Mouse (Mus musculus) lung, adult 18-20 months (tissue): ENCODE results near the gene Unc13c.

Experiments used
- DNase-seq, 2 experiments: peaks; one replicate each; pipeline ENCODE4 v3.0.0; 2022; ENCODE audit warnings: mixed read lengths in 2 of 2

The Unc13c gene

DNA sequence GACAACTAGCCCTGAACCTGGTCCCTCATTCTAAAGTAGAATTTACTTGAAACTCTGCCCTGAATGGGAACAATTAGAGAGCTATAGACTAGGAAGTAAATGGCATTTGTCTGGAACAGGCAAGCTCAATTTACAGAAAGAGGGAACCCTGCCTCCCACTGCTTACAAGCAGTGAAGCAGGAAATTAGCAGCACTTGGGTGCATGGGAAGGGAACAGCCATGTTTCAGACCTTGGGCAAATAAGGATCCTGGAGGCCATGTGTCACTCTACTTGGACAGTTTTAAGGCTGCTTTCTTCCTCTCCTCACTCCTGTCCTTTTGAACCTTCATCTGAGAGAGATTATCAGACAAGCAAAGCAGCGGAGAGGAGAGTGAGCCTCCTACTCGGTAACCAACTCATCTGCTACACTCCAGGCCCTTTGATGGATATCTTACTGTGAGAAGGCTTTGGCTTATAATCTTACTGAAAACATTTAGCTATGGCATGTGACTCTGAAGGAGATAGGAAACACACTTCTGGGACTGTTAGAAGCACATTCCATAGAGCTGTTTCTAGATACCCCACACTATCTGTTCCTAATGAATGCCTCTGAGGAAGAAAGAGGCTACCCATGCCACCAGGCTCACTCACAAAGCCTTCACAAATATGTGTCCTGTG lies 101.2 kb downstream of the Unc13c start:
- DNase-seq: no peak

DNA sequence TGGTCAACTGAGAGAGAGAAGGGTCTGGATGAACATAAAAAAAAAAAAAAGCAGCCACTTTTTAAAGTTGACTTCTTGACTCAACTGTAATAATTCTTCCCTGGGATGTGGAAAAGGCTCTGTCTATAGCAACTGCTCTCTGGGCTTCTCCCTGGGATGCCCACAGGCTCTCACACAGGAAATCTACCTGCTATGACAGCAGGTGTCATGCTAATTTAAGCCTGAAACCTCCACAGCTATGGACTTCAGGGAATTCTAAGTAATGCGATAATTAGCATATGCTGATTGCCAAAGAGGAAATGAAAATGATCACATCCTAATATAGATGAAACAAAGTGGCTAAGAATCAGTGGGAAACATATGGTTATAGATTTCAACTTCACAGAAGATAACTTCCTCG lies 102.1 kb downstream of the Unc13c start:
- DNase-seq: no peak

DNA sequence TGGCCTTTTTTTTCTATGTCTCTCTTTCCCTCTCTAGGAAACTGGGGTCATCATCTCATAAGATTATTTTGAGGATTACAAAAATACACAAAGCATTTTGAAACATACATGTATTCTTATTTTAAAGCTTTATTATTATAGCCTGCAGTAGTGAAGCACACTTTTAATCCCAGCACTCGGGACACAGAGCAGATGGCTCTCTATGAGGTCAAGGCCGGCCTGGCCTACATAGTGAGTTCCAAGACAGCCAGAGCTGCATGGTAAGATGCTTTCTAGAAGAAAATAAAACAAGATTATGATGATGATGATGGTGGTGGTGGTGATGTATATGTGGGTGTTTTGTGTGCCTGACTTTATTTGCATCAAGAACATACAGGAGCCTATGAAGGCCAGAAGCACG lies 109.3 kb downstream of the Unc13c start:
- DNase-seq: no peak

DNA sequence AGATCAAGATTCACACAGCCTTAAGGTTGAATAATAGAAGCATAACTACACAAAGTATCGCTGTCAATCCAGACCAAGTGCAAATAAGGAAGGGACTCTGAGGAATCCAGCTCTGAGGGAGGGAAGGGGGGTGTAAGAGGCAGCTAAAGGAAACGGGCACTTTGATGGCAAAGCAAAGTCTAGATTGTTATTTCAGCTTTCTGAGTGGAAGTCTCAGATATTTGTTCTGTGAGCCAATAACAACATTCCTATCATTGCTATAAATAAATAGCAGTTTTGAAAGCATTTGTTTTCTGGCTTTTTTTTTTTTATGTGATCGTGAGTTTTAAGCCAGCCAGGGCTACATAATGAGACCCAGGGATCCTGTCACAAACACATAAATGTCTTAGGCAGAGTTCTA lies 114.5 kb downstream of the Unc13c start:
- no peak for DNase-seq

DNA sequence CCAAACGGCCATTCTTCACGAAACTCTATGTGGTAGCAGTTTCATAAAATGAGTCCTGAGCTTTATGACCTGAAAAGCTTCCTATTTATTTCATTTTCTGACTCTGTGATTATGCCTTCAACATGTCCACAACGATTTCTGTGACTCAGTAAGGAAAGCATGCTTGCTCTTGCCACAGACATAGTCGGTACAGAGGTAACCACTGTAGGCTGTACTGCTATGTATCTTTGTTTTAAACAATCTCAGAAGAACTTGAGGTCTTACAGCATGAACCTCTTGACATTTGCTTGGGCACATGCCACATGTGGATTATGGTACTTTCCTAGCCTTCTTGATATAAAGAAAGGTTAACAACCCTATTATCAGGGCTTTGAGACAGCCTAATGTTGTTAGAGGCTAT lies 162.1 kb downstream of the Unc13c start:
- DNase-seq: no peak

DNA sequence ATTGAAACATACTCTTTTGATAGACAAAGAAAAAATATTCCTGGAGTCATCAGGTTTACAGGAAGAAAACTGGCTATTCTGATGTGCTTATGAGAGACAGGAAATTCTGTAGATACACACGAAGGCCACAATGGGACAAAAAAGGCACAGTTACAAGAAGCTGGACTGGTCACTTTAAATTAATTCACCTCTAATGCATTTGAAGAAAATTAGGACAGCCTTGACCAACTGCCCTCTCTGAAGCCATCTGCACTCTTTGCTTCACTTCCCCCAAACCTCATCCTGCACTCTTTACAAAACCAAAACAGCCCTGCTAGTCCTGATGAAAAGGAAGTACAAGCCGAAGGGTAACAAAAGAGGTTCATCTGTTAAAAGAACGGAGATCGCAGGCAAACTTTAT lies 194.2 kb downstream of the Unc13c start:
- no peak for DNase-seq

DNA sequence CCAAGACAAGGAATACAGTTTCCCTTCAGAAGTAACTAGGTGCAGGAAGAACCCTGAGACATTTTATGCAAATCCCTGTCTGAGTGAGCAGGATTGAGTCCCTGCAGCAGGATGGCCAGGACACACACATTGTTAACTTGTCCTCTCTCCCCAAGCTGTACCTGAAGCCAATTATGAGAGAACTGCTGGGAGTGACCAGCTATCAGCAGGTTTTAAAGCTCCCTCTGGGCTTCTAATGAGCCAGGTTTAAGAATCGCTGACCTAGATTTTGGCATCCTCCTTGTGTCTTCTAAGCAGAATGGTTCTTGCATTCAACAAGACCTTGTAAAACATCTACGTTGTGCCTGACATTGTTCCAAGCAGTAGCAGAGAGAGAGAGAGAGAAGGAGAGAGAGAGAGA lies 213.6 kb downstream of the Unc13c start:
- DNase-seq: no peak

DNA sequence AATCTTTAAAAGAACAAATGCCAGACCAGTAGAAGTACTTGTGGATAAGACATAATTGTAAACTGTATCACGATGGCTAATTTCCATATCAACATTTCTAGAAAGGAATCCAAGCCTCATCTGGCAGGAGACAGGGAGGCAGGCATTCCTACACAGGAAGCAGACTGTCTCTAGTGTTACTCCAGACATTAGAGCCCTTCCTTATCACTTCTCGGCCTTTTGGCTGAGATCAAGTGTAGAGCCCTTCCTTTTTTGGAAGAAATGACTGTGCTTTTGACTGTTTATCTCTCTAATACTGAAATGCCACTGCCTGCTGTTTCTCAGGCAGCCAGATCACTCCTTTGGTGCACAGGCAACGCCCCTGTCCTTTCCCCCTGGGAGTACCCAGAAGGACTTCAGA lies 215.3 kb downstream of the Unc13c start:
- no peak for DNase-seq

DNA sequence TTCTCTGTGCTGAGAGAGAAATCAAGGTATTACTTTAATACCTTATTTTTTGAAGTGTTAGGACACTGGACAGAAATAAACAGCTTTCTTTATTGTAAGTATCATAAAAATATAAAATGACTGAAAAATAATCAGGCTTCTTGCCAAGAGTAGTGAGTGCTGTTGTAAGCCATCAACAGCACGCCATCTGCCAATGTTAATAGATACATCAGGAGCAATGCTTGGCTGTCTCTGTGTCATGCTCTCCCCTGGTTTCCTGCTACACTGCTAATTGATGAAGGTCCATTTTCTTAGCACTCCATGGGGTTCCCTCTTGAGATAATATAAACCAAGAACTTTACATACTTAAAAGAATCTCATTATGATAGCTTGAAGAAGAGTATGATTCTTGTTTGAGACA lies 217.4 kb downstream of the Unc13c start:
- no peak for DNase-seq

DNA sequence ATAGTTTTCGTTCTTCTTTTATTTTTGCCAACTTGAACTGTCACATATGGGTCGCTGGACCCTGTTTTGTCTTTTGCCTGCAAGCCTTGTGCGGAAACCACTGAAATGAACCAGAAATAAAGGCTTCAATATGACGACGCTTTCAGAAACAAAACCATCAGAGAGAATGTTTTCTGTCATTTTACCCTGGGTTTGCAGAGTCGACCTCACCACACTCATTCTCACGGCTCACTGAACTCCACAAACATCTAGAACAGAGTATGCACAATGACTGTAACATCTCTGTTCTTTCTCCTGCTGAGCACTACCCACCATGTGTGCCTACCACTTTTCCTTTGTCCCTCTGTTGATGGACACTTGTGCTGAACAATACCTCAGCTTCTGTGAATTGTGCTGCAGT lies 234.3 kb downstream of the Unc13c start:
- no peak for DNase-seq

DNA sequence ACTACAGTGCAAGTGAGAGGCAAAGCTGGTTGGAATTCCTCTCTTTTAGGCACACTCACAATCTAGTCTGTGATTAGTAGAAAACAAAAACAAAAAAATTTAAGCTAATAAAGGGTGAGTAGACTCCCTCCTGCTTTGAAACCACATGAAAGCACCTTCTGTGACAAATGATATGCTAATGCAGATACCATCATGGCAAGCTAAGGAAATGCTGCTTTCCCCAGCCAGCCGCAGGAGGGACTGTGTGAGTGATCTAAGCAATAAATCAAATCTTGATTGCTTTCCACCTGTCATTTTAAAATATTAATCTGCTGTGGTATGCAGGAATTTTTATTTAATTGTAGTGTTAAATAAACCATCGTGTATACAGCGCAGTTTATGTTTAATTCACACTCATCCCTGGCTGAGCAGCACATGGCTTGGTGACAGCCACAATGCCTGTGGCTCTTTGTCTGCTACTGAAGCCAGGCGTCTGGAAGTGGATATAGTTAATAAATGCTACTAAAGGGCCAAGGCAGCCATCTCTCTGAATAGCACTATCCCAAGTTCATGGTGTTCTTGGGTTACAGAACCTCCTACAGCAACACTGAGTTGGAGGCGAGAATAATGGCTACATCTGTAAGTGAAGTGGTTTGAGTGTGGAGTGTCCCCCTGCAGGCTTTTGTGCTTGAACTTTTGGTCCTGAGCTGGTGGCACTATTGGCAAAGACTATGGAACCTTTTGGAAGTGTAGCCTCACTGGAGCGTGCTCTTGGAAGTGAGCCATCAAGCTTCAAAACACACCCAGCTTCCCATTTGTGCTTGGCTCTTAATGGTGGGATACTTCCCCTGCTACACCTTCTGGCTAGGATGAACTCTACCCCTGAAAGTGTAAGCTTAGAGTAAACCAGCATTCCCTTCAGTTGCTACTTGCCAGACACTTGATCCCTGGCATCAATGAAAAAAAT lies 242.8 kb downstream of the Unc13c start:
- DNase-seq: no peak

DNA sequence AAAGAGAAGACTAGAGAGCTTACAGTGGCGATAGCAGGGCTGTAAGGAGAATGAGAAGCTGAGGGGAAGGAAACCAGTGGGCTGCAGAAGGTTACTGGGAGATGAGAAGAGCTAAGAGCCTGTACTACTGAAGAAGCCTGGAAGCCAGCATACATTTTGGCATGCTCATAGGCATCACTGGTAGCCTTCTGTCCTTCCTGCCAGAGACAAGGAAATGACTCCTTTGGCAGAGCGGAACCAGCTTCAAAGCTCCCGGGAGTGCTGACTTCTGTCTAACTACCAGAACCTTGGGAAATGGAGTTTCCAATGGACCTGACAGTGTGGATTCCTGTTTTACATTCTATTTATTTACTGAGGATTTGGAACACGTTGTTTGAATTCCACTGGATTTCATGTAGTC lies 244.0 kb downstream of the Unc13c start:
- no peak for DNase-seq

DNA sequence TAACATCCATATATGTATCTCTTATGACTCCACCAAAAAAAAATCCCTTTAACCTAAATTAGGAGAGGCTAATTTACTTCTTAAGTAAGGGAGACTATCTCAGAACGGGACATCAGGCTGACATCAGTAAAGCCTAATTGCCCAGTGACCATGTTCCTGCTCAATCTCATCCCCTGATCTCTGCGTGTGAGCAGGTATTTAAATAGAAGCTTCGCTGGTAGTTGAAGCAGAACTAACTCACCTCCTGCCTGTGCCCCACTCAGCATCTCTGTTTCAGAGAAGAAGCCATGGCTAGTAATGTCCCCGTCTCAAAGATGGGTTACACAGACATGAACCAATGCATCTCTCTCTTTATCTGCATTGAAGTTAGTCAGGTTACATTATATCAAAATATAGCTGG lies 255.3 kb downstream of the Unc13c start:
- no peak for DNase-seq

DNA sequence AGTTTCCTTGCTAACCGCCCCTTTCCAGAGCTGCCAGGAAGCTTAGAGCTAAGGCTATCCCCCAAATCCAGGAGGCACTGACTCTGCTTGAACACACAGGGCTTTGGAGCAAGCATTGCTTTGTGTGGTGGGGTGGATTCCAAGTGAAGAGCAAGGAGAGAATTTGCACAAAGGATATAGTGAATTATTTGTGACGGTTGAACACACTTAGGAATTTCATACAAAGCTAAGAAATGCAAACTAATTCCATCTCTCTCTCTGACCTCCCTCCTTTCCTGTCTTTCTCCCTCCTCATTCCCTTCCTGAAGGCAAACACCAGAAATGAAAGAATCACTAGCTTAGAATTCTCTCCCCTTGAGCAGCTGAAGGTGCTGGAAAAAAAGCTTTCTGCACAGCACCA lies 271.7 kb downstream of the Unc13c start:
- no peak for DNase-seq

DNA sequence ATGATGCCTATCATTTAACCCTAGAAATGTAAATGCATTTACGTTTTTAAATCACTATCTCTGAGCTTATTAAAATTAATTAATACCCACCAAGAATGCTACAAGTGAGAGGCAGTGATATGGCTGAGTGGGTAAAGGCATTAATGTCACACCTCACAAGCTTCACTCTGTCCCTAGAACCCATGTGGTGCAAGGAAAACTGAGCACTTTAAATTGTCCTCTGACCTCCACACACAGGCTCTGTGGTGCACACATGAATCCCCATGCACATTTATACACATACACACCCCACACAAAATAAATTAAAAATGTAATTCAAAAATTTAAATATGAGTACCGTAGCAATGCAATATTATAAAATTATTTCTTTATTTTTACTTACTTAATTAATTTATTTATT lies 287.2 kb downstream of the Unc13c start:
- no peak for DNase-seq

DNA sequence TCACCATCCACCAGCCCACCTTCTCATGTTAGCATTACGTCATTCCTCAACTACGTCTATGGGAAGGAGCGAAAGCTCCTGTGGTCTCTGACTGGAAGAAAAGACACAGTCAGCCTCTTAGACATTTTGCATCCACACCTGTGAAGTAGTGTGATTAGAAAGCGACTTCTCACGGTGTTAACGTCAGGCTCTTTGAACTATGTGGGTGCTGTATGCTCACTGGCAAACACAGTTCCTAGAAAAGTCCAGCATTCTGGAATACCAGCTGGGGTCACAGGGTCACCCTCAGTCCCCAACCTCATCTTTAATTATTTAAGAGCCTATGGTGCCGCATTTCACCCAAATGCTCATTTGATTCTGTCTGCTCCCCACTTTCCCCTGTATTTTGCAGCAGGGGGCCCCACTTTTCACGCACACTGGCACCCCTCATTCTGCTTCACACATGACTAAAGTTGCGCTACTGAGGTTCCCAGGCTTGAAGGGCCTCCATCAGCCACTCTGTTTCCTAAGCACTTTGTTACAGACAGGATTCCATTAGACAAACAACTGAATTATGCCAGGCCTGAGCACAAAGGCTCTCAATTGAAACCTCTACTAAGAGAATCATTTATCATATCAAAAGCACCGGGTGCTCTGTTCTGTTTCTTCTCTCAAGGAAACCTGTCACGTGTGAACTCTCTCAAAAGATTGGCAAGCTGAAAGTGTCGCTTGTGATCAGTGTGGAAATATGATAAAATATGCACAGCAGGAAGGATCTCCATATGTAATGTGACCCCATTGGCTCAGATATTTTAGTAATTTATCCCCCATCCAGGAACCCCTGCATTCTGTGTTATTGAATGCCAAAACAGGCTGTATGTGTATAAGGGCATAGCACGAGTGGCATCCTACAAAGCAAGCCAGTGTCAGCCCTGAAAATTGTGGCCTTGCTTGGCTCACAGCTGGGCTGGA lies 287.9 kb downstream of the Unc13c start:
- DNase-seq: no peak

DNA sequence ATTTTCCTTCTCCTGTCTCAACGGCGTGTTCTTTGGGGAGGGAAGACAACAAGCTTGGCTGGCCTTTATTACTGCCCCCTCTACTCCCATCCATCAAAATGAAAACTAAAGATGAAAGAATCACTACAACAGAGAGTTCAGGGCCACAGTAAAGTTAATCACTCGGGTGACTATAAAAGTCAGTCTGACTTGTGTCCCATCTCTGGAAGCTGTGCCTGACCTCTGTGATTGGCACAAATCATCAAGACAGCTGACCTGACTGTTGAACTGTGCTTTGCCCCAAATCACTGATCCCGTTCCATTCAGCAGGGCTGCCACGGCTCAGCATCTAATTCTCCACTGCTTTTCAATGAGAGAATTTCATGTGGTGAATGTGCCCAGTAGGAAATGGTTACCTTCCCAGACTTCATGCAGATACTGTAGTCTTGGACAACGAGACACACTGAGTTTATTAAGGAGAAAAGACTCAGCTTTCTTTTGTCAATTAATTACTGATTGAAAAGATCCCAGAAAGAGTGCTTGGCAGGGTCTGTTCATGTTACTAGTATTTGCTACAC lies 297.0 kb downstream of the Unc13c start:
- no peak for DNase-seq

DNA sequence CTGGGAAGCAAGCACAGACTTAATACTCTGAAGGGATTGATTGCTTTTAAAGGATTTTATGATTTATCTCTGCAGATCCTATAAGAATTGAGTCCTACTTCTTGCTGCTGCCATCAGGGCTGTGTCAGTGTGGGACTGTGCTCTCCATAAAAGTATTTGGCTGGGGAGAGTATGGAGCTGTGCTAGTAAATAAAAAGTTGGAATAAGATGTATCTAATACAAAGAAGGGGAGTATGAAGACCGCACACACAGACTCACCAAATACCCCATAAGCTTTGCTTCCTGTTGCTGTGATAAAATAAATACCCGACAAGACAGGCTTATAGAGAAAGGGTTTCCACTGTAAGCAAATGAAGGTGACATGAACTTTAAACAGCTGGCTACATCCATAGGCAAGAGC lies 298.7 kb downstream of the Unc13c start:
- DNase-seq: no peak

DNA sequence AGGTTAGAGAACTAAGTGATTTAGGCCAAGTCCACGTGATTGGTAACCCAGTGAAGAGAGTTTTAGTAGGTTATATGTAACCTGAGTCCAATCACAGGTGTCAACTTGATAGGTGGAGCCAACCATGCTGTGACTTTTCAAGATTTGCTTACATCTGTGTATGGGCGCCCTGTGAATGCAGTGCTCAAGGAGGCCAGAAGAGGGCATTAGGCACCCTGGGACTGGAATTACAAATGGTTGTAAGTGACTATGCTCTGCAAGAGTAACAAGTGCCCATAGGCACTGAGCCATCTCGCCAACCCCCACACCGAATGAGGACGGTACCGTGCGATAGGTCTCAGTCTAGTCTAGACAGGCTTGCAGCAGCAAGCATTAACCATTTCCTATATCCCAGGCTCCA lies 305.9 kb downstream of the Unc13c start:
- DNase-seq: no peak

DNA sequence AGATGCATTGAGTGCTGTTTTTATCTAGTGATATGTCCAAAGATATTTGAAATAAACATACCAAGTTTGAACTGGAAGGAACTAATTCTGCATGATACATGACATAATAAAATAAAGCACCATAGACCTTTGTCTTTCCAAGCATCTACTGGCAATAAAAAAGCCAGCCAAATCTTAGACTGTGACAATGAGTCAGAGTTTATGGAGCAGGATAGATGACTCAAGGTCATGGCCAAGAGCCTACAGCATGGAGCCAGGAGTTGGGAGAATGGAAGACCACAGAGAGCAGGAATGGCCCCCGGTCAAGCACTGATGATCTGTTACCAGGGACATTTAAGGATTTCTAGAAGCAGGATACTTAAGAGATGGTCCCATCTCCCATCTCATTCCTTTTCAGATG lies 319.7 kb downstream of the Unc13c start:
- DNase-seq: no peak

DNA sequence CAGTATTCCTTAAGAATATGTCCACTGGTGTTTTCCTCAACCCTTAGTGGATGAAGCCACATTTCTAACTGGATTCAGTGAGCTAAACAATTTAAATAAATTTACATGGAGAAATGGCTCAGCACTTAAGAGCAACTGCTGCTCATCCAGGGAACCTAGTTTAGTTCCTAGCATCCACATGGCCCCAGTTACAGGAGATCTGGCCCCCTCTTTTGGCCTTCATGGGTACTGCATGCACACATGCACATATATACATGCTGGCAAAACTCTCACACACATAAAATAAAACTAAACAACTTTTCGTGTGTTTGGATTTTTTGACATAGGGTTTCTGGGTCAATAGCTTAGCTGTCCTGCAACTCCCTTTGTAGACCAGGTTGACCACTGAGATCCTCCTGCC lies 330.6 kb downstream of the Unc13c start:
- no peak for DNase-seq

DNA sequence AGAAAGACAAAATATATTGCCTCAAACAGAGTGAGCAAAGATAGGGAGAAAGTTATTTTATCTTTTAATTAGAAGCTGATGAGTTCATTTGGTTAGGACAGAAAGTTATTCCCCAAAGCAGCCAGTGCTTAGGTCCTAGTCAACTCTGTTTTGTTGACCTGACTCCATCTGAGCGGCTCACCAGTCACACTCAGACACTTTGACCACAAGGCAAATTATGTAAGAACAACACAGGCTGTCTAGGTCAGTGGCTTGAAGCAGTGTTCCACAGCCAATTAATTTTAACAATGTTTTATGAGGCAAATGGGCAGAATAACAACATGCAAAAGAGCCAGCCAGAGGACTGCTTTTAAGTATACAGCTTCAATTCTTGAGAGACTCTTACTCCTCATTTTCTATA lies 343.6 kb downstream of the Unc13c start:
- no peak for DNase-seq

DNA sequence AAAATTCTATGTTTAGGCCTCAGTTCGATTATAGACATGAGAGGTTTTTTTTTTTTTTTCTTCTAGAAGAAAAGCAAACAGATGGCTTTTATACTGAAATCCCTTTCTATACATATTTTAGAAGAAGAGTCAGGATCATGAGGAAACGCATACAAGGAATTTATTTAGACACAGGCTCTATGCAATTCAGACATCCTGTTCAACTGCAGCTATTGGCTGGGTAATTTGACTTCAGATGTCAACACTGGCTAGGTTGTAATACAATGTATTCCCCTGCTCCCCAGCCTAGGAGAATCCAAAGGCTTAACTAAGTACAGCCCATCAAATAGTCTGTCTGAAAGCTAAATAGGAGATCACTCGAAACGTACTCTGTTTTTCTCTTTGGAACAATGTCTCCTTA lies 355.9 kb downstream of the Unc13c start:
- DNase-seq: no peak
